Mouse (Mus musculus) G1E-ER4 (cell line): ENCODE results near the gene Rarb. TPM values are rescaled to one million over a fixed set of nuclear protein-coding genes. Genes with fewer than 3 reads are reported as not detected.

Source experiments
- GATA1 ChIP-seq: IDR thresholded peaks from one replicate; pipeline ENCODE4 v1.8.0; 2012; ENCODE audit warnings: low read length, inconsistent platforms
- polyA plus RNA-seq: library from polyadenylated mRNA; stranded (reverse); fragments of >175 nt; gene quantifications from 2 replicates; pipeline ENCODE4 v1.2.3, GENCODE M21; 2012

Gene Rarb
- polyA plus RNA-seq, 1 experiment = not detected

DNA sequence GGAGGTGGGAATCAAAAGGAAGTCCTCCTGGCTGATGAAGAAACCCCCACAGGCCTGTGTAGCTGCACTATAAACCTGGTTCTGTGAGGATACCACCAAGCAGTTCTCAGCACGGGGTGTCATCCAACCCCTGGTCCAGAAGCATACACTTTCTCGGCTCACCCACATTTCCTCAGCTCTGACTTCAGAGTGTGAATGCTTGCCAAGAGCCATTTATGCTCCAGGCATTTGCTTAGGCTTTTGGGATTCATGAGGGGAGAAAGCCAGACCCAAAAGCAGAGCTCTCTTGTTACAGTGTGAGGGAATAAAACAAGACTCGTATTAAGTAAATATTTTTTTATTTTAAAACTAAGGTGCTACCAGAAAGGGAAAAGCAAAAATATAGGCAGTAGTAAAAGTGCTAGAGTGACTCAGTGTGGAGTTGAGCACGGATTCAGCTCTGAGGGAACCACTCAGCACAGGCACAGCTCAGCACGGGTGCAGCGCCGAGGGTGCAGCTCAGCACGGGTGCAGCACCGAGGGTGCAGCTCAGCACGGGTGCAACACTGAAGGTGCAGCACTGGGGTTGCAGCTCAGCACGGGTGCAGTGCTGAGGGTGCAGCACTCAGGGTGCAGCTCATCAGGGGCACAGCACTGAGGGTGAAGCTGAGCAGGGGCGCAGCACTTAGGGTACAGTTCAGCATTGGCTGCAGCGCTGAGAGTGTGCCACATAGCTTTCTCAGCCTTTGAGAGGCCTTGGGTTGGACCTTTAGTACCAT, 77.8 kb downstream of the Rarb start:
- no peak for TF ChIP-seq GATA1

DNA sequence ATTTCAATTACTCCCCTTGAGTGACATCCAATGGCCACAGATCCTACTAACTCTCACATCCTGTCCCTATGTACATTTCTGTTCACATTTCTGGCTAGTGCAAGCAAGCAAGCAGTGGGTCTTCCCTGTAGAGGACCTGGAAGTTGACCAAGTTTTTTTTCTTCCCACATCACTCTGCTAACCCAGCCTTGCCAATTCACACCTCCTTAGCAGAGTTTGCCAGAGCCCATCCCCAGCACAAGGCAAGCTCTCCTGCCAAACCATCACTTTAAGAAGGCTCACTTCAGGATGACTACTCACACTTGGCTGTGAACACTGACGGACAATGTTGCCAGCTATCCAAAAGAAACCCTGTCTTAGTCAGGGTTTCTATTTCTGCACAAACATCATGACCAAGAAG, 80.4 kb downstream of the Rarb start:
- no peak for TF ChIP-seq GATA1

DNA sequence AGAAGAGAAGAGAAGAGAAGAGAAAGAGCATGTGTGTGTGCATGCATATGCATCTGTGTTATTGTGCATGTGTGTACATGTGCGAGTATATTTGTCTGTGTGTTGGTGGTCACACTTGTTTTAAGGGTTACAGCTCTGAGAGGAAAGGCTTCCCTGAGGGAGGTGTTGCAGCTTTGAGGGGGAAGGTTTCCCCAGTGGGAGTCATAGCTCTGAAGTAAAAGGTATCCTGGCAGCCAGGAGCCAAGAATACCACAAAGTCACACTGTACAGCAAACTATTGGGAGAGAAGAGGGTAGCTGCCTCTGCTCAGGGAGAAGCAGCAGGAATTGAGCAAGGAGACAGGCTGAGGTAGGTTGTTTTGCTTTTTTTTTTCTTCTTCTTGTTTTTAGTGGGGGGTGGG, 81.2 kb downstream of the Rarb start:
- TF ChIP-seq GATA1 = no peak

DNA sequence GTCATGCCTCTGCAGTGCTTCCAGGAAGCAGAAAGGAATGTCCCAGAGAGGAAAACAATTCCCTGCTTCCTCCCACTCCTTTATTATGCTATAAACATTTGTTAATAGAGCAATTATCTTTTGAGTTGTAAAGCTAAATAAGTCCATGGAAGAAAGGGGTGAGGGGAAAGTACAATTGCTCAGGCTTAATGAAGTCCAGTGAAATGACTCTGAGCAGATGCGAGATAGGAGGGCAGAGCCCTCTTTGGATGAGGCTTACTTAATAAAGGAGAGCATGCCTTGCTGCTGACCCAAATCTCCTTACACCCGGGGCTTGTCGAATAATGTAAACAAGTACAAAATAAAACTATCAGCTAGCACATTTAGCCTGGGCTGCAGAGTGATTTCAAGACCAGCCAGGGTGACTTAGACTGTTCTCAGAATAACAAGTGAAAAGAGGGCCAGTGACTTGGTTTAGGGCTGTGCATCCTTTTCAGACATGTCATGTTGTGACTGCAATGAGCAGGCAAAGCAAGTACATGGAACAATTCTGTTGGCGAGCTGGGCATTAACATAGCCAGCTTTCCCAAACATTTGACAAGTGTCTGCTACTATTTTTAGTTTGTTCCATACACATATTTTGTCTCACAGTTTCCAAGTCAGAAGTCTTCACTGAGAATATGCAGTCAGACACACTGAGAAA, 83.5 kb downstream of the Rarb start:
- no peak for TF ChIP-seq GATA1

DNA sequence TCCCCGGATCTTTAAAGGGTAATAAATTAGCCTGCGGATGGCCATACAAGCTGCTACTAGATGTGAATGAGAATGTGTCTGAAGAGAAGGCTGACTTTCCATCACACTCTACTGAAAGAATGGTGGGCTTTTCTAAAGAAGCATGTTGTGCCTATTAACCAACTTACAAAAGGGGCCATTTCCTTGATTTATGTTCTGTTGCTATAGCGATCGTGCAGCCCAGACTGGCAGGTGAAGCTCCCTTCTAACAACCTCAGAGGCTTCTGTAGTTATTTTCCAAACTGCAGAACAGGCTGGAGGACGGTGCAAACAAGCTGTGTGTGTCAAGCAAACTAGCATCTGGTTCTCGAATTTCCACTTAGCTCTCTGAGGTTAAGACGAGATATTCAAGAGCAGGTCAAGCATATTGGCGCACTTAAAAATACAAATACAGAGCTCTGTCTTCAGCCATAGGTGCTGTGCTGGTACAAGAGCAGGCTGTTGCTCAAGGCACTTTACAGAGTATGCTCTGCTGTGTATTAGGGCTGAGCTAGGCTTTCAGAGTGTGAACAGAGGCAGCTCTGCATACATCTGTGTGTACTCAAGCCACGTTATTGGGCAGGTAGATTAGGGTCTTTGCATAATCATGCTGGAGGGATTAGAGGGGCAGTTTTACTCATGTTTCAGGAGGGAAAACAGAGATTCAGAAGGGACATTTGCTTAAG, 85.2 kb downstream of the Rarb start:
- TF ChIP-seq GATA1 = no peak

DNA sequence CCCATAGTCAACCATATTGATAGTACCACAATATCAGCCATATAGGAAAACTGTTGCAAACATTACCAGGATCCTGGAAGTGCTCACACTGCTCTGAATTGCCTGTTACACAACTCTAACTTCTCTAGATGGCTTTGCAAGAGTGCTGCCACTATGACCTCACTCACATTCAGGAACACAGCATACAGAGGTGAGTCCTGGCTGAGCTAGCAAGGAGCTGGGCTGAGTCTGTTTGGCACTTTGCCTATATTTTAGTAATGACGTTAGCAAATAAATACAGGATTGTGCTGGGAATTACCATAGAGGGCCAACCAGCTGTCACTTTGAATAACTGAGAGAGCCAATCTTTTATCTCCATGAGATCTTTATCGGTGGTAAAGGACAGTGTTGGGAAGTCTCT, 86.9 kb downstream of the Rarb start:
- TF ChIP-seq GATA1 = no peak

DNA sequence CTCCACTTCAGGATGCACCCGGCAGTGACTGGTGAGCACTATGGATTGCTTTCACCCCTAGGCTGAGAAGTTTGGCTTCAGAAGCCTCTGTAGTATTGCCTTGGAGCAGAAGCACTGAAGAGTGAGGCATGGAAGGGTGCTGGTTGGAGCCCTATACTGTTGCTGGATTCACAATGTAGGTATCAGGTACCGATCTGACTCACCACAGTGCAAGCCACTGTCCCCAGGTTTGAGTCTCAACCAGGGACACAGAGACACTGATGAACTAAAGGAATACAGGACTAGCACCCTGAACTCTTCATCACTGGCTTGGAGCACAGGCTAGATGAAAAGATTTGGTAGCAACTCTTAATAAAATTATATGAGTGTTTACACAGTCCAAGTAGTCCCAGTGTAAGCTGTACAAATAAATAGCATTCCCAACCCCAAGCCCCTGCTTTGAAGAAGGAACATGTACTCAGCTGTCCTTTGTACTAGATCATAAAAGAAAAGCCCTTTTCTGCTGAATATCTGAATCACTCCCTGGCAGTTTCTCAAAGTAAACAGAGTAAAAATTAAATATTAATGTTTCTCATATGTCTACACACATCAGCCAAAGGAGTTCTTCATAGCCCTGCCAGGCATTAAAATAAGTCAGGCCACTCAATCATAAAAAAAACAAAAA, 90.6 kb downstream of the Rarb start:
- TF ChIP-seq GATA1 = no peak

DNA sequence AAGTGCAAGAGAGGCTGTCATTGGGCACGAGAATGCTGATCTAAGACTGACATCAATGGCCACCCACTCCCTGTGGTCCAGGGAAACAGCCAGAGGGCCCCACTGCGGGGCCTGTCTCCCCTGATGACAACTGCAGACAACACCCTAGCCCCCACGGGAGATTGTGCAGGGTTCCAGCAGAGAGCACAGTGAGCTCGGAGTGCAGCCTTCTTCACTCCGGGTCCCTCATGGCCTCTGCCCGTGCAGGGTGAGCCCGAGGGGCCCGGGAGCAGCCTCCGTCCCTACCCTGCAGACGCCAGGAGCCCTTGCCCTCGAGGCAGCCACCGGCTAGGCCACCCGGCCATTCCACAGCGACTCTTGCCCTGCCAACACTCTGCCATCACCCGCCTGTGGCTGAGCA, 95.0 kb downstream of the Rarb start:
- no peak for TF ChIP-seq GATA1

DNA sequence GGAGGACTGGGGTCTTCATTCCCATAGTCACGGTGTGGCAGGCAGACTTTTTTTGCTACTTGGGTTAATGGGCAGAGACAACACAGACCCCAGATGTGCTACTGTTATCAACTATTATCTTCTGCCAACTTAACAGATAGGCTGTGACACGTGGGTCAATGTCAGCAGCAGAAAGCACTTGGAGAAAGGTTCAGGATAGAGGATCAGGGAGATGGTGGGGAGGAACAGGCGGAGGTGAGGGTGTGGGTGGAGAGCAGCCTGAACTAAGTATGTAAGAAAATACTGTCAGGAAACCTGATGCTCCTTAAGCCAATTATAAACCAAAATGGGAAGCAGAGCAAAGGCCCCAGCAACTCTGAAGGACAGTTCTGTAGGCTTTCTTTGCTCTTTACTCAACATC, 101.1 kb downstream of the Rarb start:
- no peak for TF ChIP-seq GATA1

DNA sequence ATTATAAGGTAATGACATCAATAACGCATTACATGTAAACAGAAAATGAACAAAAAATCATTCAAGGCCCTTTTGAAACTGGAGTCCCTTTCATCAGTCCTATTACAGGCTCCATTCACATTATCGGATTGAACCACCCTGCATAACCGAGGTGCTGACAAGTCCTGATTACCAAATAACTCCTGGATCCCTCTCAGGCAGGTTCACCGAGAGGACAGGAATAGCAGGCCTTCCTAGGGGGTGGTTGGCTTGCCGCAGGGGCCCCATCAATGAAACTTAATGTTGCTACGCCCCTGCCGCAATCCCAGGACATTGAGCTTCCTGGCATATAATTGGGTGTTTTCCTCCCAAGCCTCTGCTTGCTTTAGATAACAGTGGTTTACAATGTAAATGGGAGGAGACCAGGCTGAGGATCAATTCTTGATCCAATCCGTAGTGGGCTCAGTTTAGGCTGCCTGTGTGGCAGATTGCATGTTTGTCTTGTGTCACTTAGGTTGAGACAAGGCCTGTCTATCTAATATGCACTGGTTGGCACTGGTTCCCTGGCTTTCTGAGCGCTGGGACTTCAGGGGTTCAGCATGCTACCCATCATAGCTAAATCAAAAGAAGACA, 104.5 kb downstream of the Rarb start:
- TF ChIP-seq GATA1 = no peak

DNA sequence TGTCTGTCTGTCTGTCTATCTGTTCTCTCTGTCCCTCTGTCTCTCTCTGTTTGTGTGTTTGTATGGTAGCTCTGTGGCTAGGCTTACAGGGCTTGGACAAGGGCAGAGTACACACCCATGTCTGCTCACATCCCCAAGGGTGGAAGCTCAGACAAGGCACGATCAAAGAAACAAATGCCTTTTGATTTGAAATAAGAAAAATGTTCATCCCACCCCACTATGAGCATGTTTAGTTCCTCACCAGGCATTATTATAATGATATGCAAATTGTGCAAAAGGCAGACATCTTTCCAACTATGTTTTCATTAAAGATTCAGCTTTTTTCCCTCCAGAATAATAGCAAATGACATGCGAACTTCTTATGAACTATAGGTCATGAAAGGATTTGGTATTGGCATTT, 105.2 kb downstream of the Rarb start:
- no peak for TF ChIP-seq GATA1

DNA sequence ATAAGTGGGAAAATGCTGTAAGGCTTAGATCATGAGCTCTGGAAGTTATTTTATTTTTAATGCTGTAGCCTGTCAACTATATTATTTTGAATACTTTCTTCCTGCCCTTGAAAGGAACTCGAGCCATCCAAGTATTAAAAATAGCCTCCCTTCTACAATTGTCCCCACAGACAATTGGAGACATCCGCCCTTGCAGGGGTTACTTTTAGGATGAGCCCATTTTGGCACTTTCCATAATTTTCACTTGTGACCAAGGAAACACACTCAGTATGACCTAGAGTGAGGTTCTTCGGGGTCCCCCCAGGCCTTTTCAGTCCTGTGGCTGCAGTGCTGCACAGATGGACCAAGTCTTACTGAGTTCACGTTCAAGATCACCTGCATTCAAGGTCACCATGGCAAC, 119.7 kb downstream of the Rarb start:
- TF ChIP-seq GATA1 = no peak

DNA sequence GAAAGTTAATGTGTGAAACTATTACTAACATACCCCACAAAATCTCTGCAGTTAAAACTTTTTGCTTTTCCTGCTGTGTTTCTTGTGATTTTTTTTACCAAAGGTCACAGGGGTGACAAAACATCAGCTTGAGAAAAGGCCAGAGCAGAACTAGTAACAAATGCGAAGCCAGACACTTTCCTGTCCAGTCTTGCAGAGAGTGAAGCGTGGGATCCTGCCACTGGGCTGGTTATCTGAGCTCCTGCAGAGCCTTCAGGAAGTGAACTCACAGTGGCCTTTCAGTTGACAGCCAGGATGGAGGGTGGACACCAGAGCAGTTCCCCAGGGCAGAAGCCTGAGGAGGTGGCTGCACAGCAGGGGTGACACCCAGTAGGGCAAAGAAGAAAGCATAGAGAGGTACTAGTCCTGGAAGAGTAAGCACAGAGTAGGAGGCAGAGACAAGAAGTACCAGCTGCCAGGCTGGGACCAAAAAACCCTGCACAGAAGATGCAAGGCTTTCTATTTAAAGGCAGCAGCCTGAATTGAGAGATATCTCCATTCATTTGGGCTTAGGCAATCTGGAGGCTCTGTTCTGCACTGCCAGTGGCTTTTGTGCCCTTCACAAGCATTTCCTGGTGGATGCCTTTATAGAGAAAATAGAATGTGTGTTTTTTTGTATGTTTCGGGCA, 123.4 kb downstream of the Rarb start:
- no peak for TF ChIP-seq GATA1

DNA sequence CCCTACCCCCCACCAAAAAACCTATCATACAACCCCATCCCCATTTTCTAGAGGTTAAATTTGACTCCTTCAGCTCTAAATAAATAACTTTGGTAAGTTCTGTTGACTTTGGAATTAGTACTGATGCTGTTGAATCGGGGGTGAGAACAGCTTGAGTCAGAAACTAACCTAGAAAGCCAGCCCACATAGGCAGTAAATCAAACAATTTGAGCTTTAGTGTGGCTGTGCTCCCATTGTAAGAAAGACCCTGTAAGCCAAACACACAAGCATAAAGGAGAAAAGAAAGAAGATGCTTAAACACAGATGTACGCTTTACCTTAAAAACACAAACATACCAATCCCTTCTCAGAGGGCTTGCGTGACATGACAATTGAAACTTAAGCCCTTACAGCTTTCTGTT, 140.6 kb downstream of the Rarb start:
- no peak for TF ChIP-seq GATA1

DNA sequence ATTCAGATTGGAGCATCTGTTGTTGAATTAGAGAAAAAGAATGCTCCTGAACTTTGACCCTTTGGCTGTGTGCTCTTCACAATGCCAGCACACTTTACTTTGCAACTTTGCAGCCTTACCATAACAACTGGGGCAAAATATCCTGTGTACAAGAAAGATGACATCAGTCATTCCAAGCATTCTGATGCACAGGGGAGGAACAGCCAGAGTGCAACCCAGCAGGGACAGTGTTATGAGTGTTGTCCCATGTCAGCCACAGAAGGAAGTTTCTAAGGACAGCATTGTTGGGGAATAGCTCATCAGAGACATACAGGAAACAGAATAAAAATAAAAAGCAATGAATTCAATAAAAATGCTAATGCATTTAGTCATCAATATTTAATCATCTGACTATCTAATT, 141.9 kb downstream of the Rarb start:
- TF ChIP-seq GATA1 = no peak
